Mouse (Mus musculus): Measurements from ENCODE around the gene Ndufa4l2.

DNA sequence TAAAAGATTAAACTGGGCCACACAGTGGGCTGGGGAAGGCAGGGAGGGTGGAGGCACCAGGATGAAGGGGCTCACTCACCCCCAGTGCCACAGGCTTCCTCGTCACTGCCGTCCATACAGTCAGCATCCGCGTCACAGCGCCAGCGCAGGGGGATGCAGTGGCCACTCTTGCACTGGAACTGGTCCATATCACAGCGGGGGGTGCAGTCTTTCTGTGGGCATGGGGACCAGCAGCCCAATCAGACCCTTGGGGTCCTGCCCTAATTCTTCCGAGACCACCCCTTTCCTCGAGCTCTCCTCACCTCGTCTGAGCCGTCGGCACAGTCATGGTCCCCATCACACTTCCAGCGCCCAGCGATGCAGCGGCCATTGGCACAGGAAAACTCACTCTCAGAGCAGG is 33.5 kb downstream of the Ndufa4l2 start:
- TF ChIP-seq TAL1 (IDR thresholded peaks at IDR 0.05; ENCODE audit: low read length), result no peak
- TF ChIP-seq GATA1 (IDR thresholded peaks at IDR 0.05; ENCODE audit: low read length), result no peak
